Mouse (Mus musculus) myocyte (in vitro differentiated cells): ENCODE results near the gene Mboat1. TPM values are rescaled to one million over a fixed set of nuclear protein-coding genes. Genes with fewer than 3 reads are reported as not detected.
A peak's percentile ranks its signal among the peaks of the same experiment; 100 is the strongest.

ENCODE experiments used
- H3K27me3 ChIP-seq: one replicate; pipeline ENCODE4 v1.6.1; 2011; ENCODE audit not compliant: control insufficient read depth, insufficient read depth, insufficient read length
- H3K36me3 ChIP-seq: one replicate; pipeline ENCODE4 v1.6.1; 2011; ENCODE audit not compliant: control insufficient read depth, insufficient read depth
- H3K4me2 ChIP-seq: one replicate; pipeline ENCODE4 v1.6.1; 2011; ENCODE audit warnings: low read depth, control low read depth
- H3K4me3 ChIP-seq: one replicate; pipeline ENCODE4 v1.5.1; 2011; ENCODE audit warnings: mild to moderate bottlenecking, control low read depth, moderate library complexity
- H3K79me2 ChIP-seq: one replicate; pipeline ENCODE4 v1.6.1; 2011; ENCODE audit not compliant: control insufficient read depth, insufficient read depth
- H3ac ChIP-seq: one replicate; pipeline ENCODE4 v1.6.1; 2011; ENCODE audit not compliant: control insufficient read depth, insufficient read length
- CEBPB ChIP-seq: IDR thresholded peaks from 2 replicates; pipeline ENCODE4 v1.6.1; 2011; ENCODE audit warnings: mild to moderate bottlenecking, moderate library complexity; ENCODE audit not compliant: poor library complexity, insufficient read depth, severe bottlenecking
- E2F4 ChIP-seq: IDR thresholded peaks from one replicate; pipeline ENCODE4 v1.6.1; 2011; ENCODE audit warnings: mild to moderate bottlenecking, control low read depth, moderate library complexity; ENCODE audit not compliant: insufficient read depth
- MAX ChIP-seq: IDR thresholded peaks from one replicate; pipeline ENCODE4 v1.6.1; 2011; ENCODE audit warnings: low read depth, mild to moderate bottlenecking, control low read depth
- MYOD1 ChIP-seq, 3 experiments: IDR thresholded peaks; one replicate each; pipeline ENCODE4 v1.6.1; 2011; ENCODE audit warnings: control low read depth in 2 of 3, low read depth in 2 of 3, mild to moderate bottlenecking in 2 of 3, moderate library complexity in 1 of 3; ENCODE audit not compliant: insufficient read length in 2 of 3, control insufficient read depth in 1 of 3
- MYOG ChIP-seq, 3 experiments: IDR thresholded peaks; one replicate each; pipeline ENCODE4 v1.6.1; 2011; ENCODE audit warnings: control low read depth in 2 of 3, low read depth in 2 of 3, mild to moderate bottlenecking in 2 of 3; ENCODE audit not compliant: insufficient read length in 2 of 3, control insufficient read depth in 1 of 3, insufficient read depth in 1 of 3
- POLR2A ChIP-seq: IDR thresholded peaks from one replicate; pipeline ENCODE4 v1.6.1; 2011; ENCODE audit warnings: low read depth, mild to moderate bottlenecking, control low read depth, moderate library complexity; ENCODE audit not compliant: insufficient read length
- POLR2AphosphoS2 ChIP-seq: IDR thresholded peaks from one replicate; pipeline ENCODE4 v1.6.1; 2011; ENCODE audit warnings: low read depth, control low read depth; ENCODE audit not compliant: insufficient read length
- REST ChIP-seq: IDR thresholded peaks from one replicate; pipeline ENCODE4 v1.6.1; 2011; ENCODE audit warnings: mild to moderate bottlenecking, control low read depth, moderate library complexity; ENCODE audit not compliant: insufficient read depth, insufficient read length
- SRF ChIP-seq: IDR thresholded peaks from one replicate; pipeline ENCODE4 v1.6.1; 2011; ENCODE audit warnings: low read depth; ENCODE audit not compliant: control insufficient read depth, insufficient read length
- TCF12 ChIP-seq: IDR thresholded peaks from one replicate; pipeline ENCODE4 v1.6.1; 2011; ENCODE audit warnings: mild to moderate bottlenecking, control low read depth; ENCODE audit not compliant: poor library complexity, insufficient read depth, severe bottlenecking
- TCF3 ChIP-seq: IDR thresholded peaks from one replicate; pipeline ENCODE4 v1.6.1; 2011; ENCODE audit warnings: low read depth, control low read depth; ENCODE audit not compliant: insufficient read length
- USF1 ChIP-seq: IDR thresholded peaks from one replicate; pipeline ENCODE4 v1.6.1; 2011; ENCODE audit warnings: low read depth, mild to moderate bottlenecking, control low read depth, moderate library complexity
- polyA plus RNA-seq: library from polyadenylated mRNA; unstranded; fragments of >200 nt; fragmentation: generic; extraction: Trizol; gene quantifications from one replicate; pipeline ENCODE4 v1.2.1, GENCODE M21; 2012; ENCODE audit warnings: missing spikeins

Gene Mboat1
- polyA plus RNA-seq, 1 experiment = 6.9 TPM

GRCm38 (mm10) chr13:30174586-30174985, 38.3 kb downstream of the Mboat1 start:
- H3K79me2 ChIP-seq = no peaks in the 10 kb centered on the region
- no peaks in the 10 kb centered on the region for H3K36me3 ChIP-seq
- H3K4me3 ChIP-seq = no peak overlapping the region
- H3K4me2 ChIP-seq = no peak overlapping the region
- no peak overlapping the region for H3ac ChIP-seq
- TF ChIP-seq POLR2A (no peak), MYOD1 (IDR thresholded peaks at IDR 0.05; ENCODE audit: control insufficient read depth in 1 of 3, insufficient read length in 2 of 3, low read depth in 2 of 3) (no peak), E2F4 (no peak), SRF (no peak), MYOG (IDR thresholded peaks at IDR 0.05; ENCODE audit: control insufficient read depth in 1 of 3, insufficient read depth in 1 of 3, insufficient read length in 2 of 3, low read depth in 2 of 3) (no peak), TCF12 (no peak), CEBPB (no peak), TCF3 (no peak), MAX (no peak), POLR2AphosphoS2 (no peak), REST (no peak)
- H3K27me3 ChIP-seq = no peaks in the 10 kb centered on the region

- Histone ChIP-seq H3K36me3 (no peaks in the 10 kb centered on the region), H3K27me3 (no peaks in the 10 kb centered on the region), H3ac (no peak overlapping the region), H3K79me2 (no peaks in the 10 kb centered on the region), H3K4me3 (no peak overlapping the region), H3K4me2 (peak overlapping the region; percentile 43)
- TF ChIP-seq E2F4 (no peak), REST (no peak), POLR2AphosphoS2 (no peak), TCF3 (no peak), SRF (no peak), CEBPB (no peak), USF1 (no peak), MYOD1 (IDR thresholded peaks at IDR 0.05; ENCODE audit: control insufficient read depth in 1 of 3, insufficient read length in 2 of 3, low read depth in 2 of 3) (no peak)
These were observed 41.1 kb downstream of the Mboat1 start for GRCm38 (mm10) chr13:30177356-30177755.

- H3K4me3 ChIP-seq = no peak overlapping the region
- no peaks in the 10 kb centered on the region for H3K27me3 ChIP-seq
- no peak overlapping the region for H3ac ChIP-seq
- H3K4me2 ChIP-seq = peak overlapping the region; percentile 63
- no peaks in the 10 kb centered on the region for H3K36me3 ChIP-seq
- no peaks in the 10 kb centered on the region for H3K79me2 ChIP-seq
- TF ChIP-seq SRF (no peak), POLR2AphosphoS2 (no peak), CEBPB (no peak), POLR2A (no peak), MYOG (IDR thresholded peaks at IDR 0.05; ENCODE audit: control insufficient read depth in 1 of 3, insufficient read depth in 1 of 3, insufficient read length in 2 of 3, low read depth in 2 of 3) (no peak), TCF12 (no peak), REST (no peak), MAX (no peak), USF1 (no peak), TCF3 (no peak), E2F4 (no peak), MYOD1 (IDR thresholded peaks at IDR 0.05; ENCODE audit: control insufficient read depth in 1 of 3, insufficient read length in 2 of 3, low read depth in 2 of 3) (no peak)
These were observed 49.3 kb downstream of the Mboat1 start for GRCm38 (mm10) chr13:30185549-30185948.

GRCm38 (mm10) chr13:30185959-30186358, 49.7 kb downstream of the Mboat1 start:
- Histone ChIP-seq H3K4me3 (no peak overlapping the region), H3K4me2 (peak overlapping the region; percentile 63), H3K27me3 (no peaks in the 10 kb centered on the region), H3K79me2 (no peaks in the 10 kb centered on the region), H3K36me3 (no peaks in the 10 kb centered on the region), H3ac (no peak overlapping the region)
- no peak for TF ChIP-seq E2F4

GRCm38 (mm10) chr13:30186456-30186855, 50.2 kb downstream of the Mboat1 start:
- no peak for TF ChIP-seq USF1
- TF ChIP-seq REST = no peak
- peak in 2 of 3 experiments; percentile 46 to 82 for TF ChIP-seq MYOG (IDR thresholded peaks at IDR 0.05; ENCODE audit: control insufficient read depth in 1 of 3, insufficient read depth in 1 of 3, insufficient read length in 2 of 3, low read depth in 2 of 3)
- TF ChIP-seq MYOD1 (IDR thresholded peaks at IDR 0.05; ENCODE audit: control insufficient read depth in 1 of 3, insufficient read length in 2 of 3, low read depth in 2 of 3) = peak in 2 of 3 experiments; percentile 83 to 85
- TF ChIP-seq TCF12 = peak; percentile 65
- no peak for TF ChIP-seq MAX
- 0 out of 2 replicates have a peak, but pooled peaks have one; percentile 1 for TF ChIP-seq CEBPB
- TF ChIP-seq TCF3 = peak; percentile 21
- no peak overlapping the region for H3K4me3 ChIP-seq
- H3K79me2 ChIP-seq = no peaks in the 10 kb centered on the region
- no peaks in the 10 kb centered on the region for H3K27me3 ChIP-seq
- peak overlapping the region; percentile 63 for H3K4me2 ChIP-seq
- H3ac ChIP-seq = no peak overlapping the region
- no peaks in the 10 kb centered on the region for H3K36me3 ChIP-seq
